Mouse (Mus musculus): ENCODE measurements around the gene Klf1. TPM values are rescaled to one million over a fixed set of nuclear protein-coding genes. Genes with fewer than 3 reads are reported as not detected.

The Klf1 gene
- polyA plus RNA-seq, 1 experiment, result 0.77 TPM

GRCm38 (mm10) chr8:84936962-84937546, 35.3 kb downstream of the Klf1 start, which contains the start of gene Mast1:
Gene Mast1 (minus strand): TSS chr8:84937359.
- DNase-seq (ENCODE audit: low read depth), result peak; percentile 93
- TF ChIP-seq CTCF (IDR thresholded peaks at IDR 0.05; ENCODE audit: borderline replicate concordance, extremely low read depth, insufficient read depth, insufficient read length) (peak; percentile 67), POLR2A (IDR thresholded peaks at IDR 0.05; ENCODE audit: borderline replicate concordance, extremely low read depth, insufficient read depth, insufficient read length, poor library complexity, severe bottlenecking) (peak; percentile 87)

GRCm38 (mm10) chr8:84937620-84938485, 36.1 kb downstream of the Klf1 start:
- DNase-seq (ENCODE audit: low read depth), result no peak
- TF ChIP-seq POLR2A (IDR thresholded peaks at IDR 0.05; ENCODE audit: borderline replicate concordance, extremely low read depth, insufficient read depth, insufficient read length, poor library complexity, severe bottlenecking) (no peak), CTCF (IDR thresholded peaks at IDR 0.05; ENCODE audit: borderline replicate concordance, extremely low read depth, insufficient read depth, insufficient read length) (no peak)

- TF ChIP-seq POLR2A (IDR thresholded peaks at IDR 0.05; ENCODE audit: borderline replicate concordance, extremely low read depth, insufficient read depth, insufficient read length, poor library complexity, severe bottlenecking), result no peak
- no peak for TF ChIP-seq CTCF (IDR thresholded peaks at IDR 0.05; ENCODE audit: borderline replicate concordance, extremely low read depth, insufficient read depth, insufficient read length)
- DNase-seq (ENCODE audit: low read depth), result peak; percentile 58
Measured at GRCm38 (mm10) chr8:84943699-84944098, 42.0 kb downstream of the Klf1 start.

- no peak for TF ChIP-seq CTCF (IDR thresholded peaks at IDR 0.05; ENCODE audit: borderline replicate concordance, extremely low read depth, insufficient read depth, insufficient read length)
Measured at GRCm38 (mm10) chr8:84944478-84945160, 42.9 kb downstream of the Klf1 start.

GRCm38 (mm10) chr8:84945235-84945632, 43.5 kb downstream of the Klf1 start:
- peak; percentile 86 for DNase-seq (ENCODE audit: low read depth)

More at GRCm38 (mm10) chr8:84944478-84945160, 42.9 kb downstream of the Klf1 start:
- peak; percentile 80 for DNase-seq (ENCODE audit: low read depth)

GRCm38 (mm10) chr8:84945633-84946527, 44.2 kb downstream of the Klf1 start:
- TF ChIP-seq CTCF (IDR thresholded peaks at IDR 0.05; ENCODE audit: borderline replicate concordance, extremely low read depth, insufficient read depth, insufficient read length) (peak; percentile 61), POLR2A (IDR thresholded peaks at IDR 0.05; ENCODE audit: borderline replicate concordance, extremely low read depth, insufficient read depth, insufficient read length, poor library complexity, severe bottlenecking) (no peak)
- DNase-seq (ENCODE audit: low read depth), result peak; percentile 70

More at GRCm38 (mm10) chr8:84945235-84945632, 43.5 kb downstream of the Klf1 start:
- TF ChIP-seq CTCF (IDR thresholded peaks at IDR 0.05; ENCODE audit: borderline replicate concordance, extremely low read depth, insufficient read depth, insufficient read length) (no peak), POLR2A (IDR thresholded peaks at IDR 0.05; ENCODE audit: borderline replicate concordance, extremely low read depth, insufficient read depth, insufficient read length, poor library complexity, severe bottlenecking) (no peak)

GRCm38 (mm10) chr8:84946528-84947240, 45.0 kb downstream of the Klf1 start, which contains the start of gene Rtbdn:
Gene Rtbdn (plus strand): TSS chr8:84946991.
- TF ChIP-seq POLR2A (IDR thresholded peaks at IDR 0.05; ENCODE audit: borderline replicate concordance, extremely low read depth, insufficient read depth, insufficient read length, poor library complexity, severe bottlenecking), result no peak
- TF ChIP-seq CTCF (IDR thresholded peaks at IDR 0.05; ENCODE audit: borderline replicate concordance, extremely low read depth, insufficient read depth, insufficient read length), result peak; percentile 41
- peak; percentile 47 for DNase-seq (ENCODE audit: low read depth)

- DNase-seq (ENCODE audit: low read depth), result no peak
- no peak for TF ChIP-seq POLR2A (IDR thresholded peaks at IDR 0.05; ENCODE audit: borderline replicate concordance, extremely low read depth, insufficient read depth, insufficient read length, poor library complexity, severe bottlenecking)
- TF ChIP-seq CTCF (IDR thresholded peaks at IDR 0.05; ENCODE audit: borderline replicate concordance, extremely low read depth, insufficient read depth, insufficient read length), result no peak; the same call in 1 of the 2 replicates
Measured at GRCm38 (mm10) chr8:84947241-84947545, 45.5 kb downstream of the Klf1 start.

- no peak for DNase-seq (ENCODE audit: low read depth)
- no peak for TF ChIP-seq CTCF (IDR thresholded peaks at IDR 0.05; ENCODE audit: borderline replicate concordance, extremely low read depth, insufficient read depth, insufficient read length)
- no peak for TF ChIP-seq POLR2A (IDR thresholded peaks at IDR 0.05; ENCODE audit: borderline replicate concordance, extremely low read depth, insufficient read depth, insufficient read length, poor library complexity, severe bottlenecking)
Measured at GRCm38 (mm10) chr8:84949753-84950152, 48.0 kb downstream of the Klf1 start.

Data from brain, embryonic 14.5 days (tissue).